Mouse (Mus musculus): Measurements from ENCODE around the gene Psmd13. TPM values are rescaled to one million over a fixed set of nuclear protein-coding genes. Genes with fewer than 3 reads are reported as not detected.

The Psmd13 gene
- polyA plus RNA-seq, 1 experiment from 2014 or later: 154 TPM

- H3K9me3 ChIP-seq (replicated peaks): no peaks in the 10 kb centered on the region
- H3K36me3 ChIP-seq: no peaks in the 10 kb centered on the region
- H3K27ac ChIP-seq: no peak overlapping the region
- 52% methylated on average over 7 of the region's 7 CpGs for WGBS
- no peaks in the 10 kb centered on the region for H3K27me3 ChIP-seq
- H3K4me3 ChIP-seq: no peak overlapping the region
- no peak overlapping the region for H3K9ac ChIP-seq
- peaks cover 4% of the 10 kb centered on the region; the same call in 1 of the 2 replicates for H3K4me1 ChIP-seq (replicated peaks)
- ATAC-seq (replicated peaks; ENCODE audit: insufficient number of reproducible peaks, insufficient read depth, low FRiP score, low read depth): no peak
- peak overlapping the region; percentile 89; the same call in 1 of the 2 replicates for H3K4me2 ChIP-seq
Measured at GRCm38 (mm10) chr7:140908181-140908580, 26.4 kb downstream of the Psmd13 start.

GRCm38 (mm10) chr7:140908634-140909107 is 26.9 kb downstream of the Psmd13 start:
- peaks cover 4% of the 10 kb centered on the region; the same call in 1 of the 2 replicates for H3K4me1 ChIP-seq (replicated peaks)
- WGBS: under 1% methylated on average over 19 of the region's 19 CpGs
- H3K4me3 ChIP-seq: peak overlapping the region; percentile 53
- H3K27ac ChIP-seq: peak overlapping the region; percentile 45
- peak overlapping the region; percentile 89 for H3K4me2 ChIP-seq
- H3K36me3 ChIP-seq: no peaks in the 10 kb centered on the region
- H3K27me3 ChIP-seq: no peaks in the 10 kb centered on the region
- H3K9ac ChIP-seq: peak overlapping the region; percentile 54
- H3K9me3 ChIP-seq (replicated peaks): no peaks in the 10 kb centered on the region
- peak; percentile 72 for ATAC-seq (replicated peaks; ENCODE audit: insufficient number of reproducible peaks, insufficient read depth, low FRiP score, low read depth)

- Histone ChIP-seq H3K4me1 (replicated peaks) (peaks cover 4% of the 10 kb centered on the region; the same call in 1 of the 2 replicates), H3K4me2 (no peak overlapping the region), H3K4me3 (no peak overlapping the region), H3K36me3 (no peaks in the 10 kb centered on the region), H3K9me3 (replicated peaks) (no peaks in the 10 kb centered on the region), H3K27me3 (peaks cover 1% of the 10 kb centered on the region; the same call in 1 of the 2 replicates), H3K9ac (no peak overlapping the region), H3K27ac (no peak overlapping the region)
- no peak for ATAC-seq (replicated peaks; ENCODE audit: insufficient number of reproducible peaks, insufficient read depth, low FRiP score, low read depth)
- WGBS: 54% methylated on average over 3 of the region's 3 CpGs
Measured at GRCm38 (mm10) chr7:140912293-140912692, 30.5 kb downstream of the Psmd13 start.

- ATAC-seq (replicated peaks; ENCODE audit: insufficient number of reproducible peaks, insufficient read depth, low FRiP score, low read depth): no peak
- Histone ChIP-seq H3K36me3 (no peaks in the 10 kb centered on the region), H3K27me3 (peaks cover 7% of the 10 kb centered on the region), H3K27ac (no peak overlapping the region), H3K9ac (no peak overlapping the region), H3K9me3 (replicated peaks) (no peaks in the 10 kb centered on the region), H3K4me3 (no peak overlapping the region), H3K4me1 (replicated peaks) (peaks cover 4% of the 10 kb centered on the region; the same call in 1 of the 2 replicates), H3K4me2 (no peak overlapping the region)
- 73% methylated on average over 5 of the region's 5 CpGs for WGBS
Measured at GRCm38 (mm10) chr7:140912846-140913482, 31.2 kb downstream of the Psmd13 start.

GRCm38 (mm10) chr7:140914031-140914690 is 32.4 kb downstream of the Psmd13 start:
- no peak for ATAC-seq (replicated peaks; ENCODE audit: insufficient number of reproducible peaks, insufficient read depth, low FRiP score, low read depth)
- no peak overlapping the region for H3K9ac ChIP-seq
- H3K4me1 ChIP-seq (replicated peaks): no peaks in the 10 kb centered on the region
- no peaks in the 10 kb centered on the region for H3K9me3 ChIP-seq (replicated peaks)
- H3K4me3 ChIP-seq: no peak overlapping the region
- peaks cover 13% of the 10 kb centered on the region for H3K27me3 ChIP-seq
- no peak overlapping the region for H3K27ac ChIP-seq
- H3K4me2 ChIP-seq: no peak overlapping the region
- H3K36me3 ChIP-seq: no peaks in the 10 kb centered on the region
- WGBS: 72% methylated on average over 8 of the region's 8 CpGs

- Histone ChIP-seq H3K27me3 (peaks cover 71% of the 10 kb centered on the region), H3K4me2 (no peak overlapping the region), H3K9ac (no peak overlapping the region), H3K27ac (no peak overlapping the region), H3K4me1 (replicated peaks) (peaks cover 14% of the 10 kb centered on the region), H3K9me3 (replicated peaks) (no peaks in the 10 kb centered on the region), H3K4me3 (no peak overlapping the region), H3K36me3 (no peaks in the 10 kb centered on the region)
- WGBS: 43% methylated on average over 4 of the region's 4 CpGs
- no peak for ATAC-seq (replicated peaks; ENCODE audit: insufficient number of reproducible peaks, insufficient read depth, low FRiP score, low read depth)
Measured at GRCm38 (mm10) chr7:140919911-140920310, 38.1 kb downstream of the Psmd13 start.

GRCm38 (mm10) chr7:140920418-140921029 is 38.8 kb downstream of the Psmd13 start, which contains the start of gene Nlrp6:
TSS of gene Nlrp6 (plus strand) at chr7:140920902.
- no peaks in the 10 kb centered on the region for H3K36me3 ChIP-seq
- no peak within 1 kb of the TSS for H3K4me2 ChIP-seq
- no peaks in the 10 kb centered on the region for H3K9me3 ChIP-seq (replicated peaks)
- H3K4me1 ChIP-seq (replicated peaks): peaks cover 14% of the 10 kb centered on the region
- H3K9ac ChIP-seq: no peak within 1 kb of the TSS
- no peak for ATAC-seq (replicated peaks; ENCODE audit: insufficient number of reproducible peaks, insufficient read depth, low FRiP score, low read depth)
- H3K27me3 ChIP-seq: peaks cover 76% of the 10 kb centered on the region
- WGBS: 64% methylated on average over 8 of the region's 8 CpGs
- no peak within 1 kb of the TSS for H3K27ac ChIP-seq
- no peak within 1 kb of the TSS; the same call in 1 of the 2 replicates for H3K4me3 ChIP-seq

- Histone ChIP-seq H3K27ac (no peak overlapping the region), H3K36me3 (no peaks in the 10 kb centered on the region), H3K9ac (no peak overlapping the region), H3K27me3 (peaks cover 76% of the 10 kb centered on the region), H3K4me1 (replicated peaks) (peaks cover 14% of the 10 kb centered on the region), H3K9me3 (replicated peaks) (no peaks in the 10 kb centered on the region), H3K4me3 (no peak overlapping the region; the same call in 1 of the 2 replicates), H3K4me2 (no peak overlapping the region)
- 28% methylated on average over 22 of the region's 22 CpGs for WGBS
- no peak for ATAC-seq (replicated peaks; ENCODE audit: insufficient number of reproducible peaks, insufficient read depth, low FRiP score, low read depth)
Measured at GRCm38 (mm10) chr7:140921225-140921975, 39.6 kb downstream of the Psmd13 start.

- Histone ChIP-seq H3K9ac (no peak overlapping the region; the same call in 1 of the 2 replicates), H3K36me3 (no peaks in the 10 kb centered on the region), H3K4me1 (replicated peaks) (peaks cover 14% of the 10 kb centered on the region), H3K4me2 (peak overlapping the region; percentile 55), H3K27ac (no peak overlapping the region), H3K27me3 (peaks cover 76% of the 10 kb centered on the region), H3K4me3 (peak overlapping the region; percentile 39), H3K9me3 (replicated peaks) (no peaks in the 10 kb centered on the region)
- ATAC-seq (replicated peaks; ENCODE audit: insufficient number of reproducible peaks, insufficient read depth, low FRiP score, low read depth): no peak
- under 1% methylated on average over 49 of the region's 49 CpGs for WGBS
Measured at GRCm38 (mm10) chr7:140922398-140923069, 40.8 kb downstream of the Psmd13 start.

GRCm38 (mm10) chr7:140923070-140923775 is 41.5 kb downstream of the Psmd13 start:
- WGBS: 25% methylated on average over 30 of the region's 30 CpGs
- Histone ChIP-seq H3K9me3 (replicated peaks) (no peaks in the 10 kb centered on the region), H3K4me2 (peak overlapping the region; percentile 55), H3K9ac (no peak overlapping the region), H3K27ac (no peak overlapping the region), H3K36me3 (no peaks in the 10 kb centered on the region), H3K4me3 (peak overlapping the region; percentile 39), H3K4me1 (replicated peaks) (peaks cover 14% of the 10 kb centered on the region), H3K27me3 (peaks cover 71% of the 10 kb centered on the region)
- ATAC-seq (replicated peaks; ENCODE audit: insufficient number of reproducible peaks, insufficient read depth, low FRiP score, low read depth): no peak

Measured in heart, embryonic 15.5 days (tissue).